Mouse (Mus musculus): Measurements from ENCODE around the gene Fam53b.

The Fam53b gene

DNA sequence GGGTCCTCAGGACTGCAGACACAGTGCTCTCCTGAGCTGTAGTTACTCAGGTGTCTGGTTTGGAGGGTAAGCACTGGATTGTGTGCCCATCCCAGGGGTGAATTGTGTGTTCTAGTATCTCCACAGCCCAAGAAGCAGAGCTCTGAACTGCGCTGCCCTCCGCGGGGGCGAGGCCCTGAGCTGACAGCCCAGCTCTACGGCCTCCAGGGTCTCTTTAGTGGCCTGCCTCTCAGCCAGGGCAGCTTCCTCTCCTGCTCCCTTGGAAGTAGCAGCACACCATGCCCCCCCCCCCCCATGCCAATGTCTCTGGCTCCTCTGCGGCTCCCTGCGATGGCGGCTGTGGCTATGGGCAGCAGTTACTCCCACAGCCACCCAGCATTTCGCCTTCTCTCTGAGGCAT is 102.1 kb downstream of the Fam53b start:
- DNase-seq (ENCODE audit: inconsistent ontology term): no peak

DNA sequence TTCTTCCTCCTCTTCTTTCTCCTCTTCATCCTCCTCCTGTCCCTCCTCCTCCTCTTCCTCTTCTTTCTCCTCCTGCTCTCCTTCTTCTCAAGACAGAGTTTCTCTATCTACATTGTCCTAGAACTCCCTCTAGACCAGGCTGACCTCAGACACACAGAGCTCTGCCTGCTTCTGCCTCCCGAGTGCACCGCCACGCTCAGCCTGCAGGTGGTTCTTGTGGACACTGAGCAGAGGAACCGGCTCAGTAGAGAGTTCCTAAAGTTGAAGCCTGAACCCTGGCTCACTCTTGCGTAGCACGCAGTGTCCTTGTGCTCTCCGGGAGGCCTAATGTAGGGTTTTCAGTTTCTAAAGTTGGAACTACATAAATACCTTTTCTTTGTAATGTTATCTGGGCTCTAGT is 108.6 kb downstream of the Fam53b start:
- DNase-seq (ENCODE audit: inconsistent ontology term): no peak

GRCm38 (mm10) chr7:132704310-132704875 is 109.3 kb downstream of the Fam53b start:
- DNase-seq (ENCODE audit: inconsistent ontology term): peak; percentile 46

DNA sequence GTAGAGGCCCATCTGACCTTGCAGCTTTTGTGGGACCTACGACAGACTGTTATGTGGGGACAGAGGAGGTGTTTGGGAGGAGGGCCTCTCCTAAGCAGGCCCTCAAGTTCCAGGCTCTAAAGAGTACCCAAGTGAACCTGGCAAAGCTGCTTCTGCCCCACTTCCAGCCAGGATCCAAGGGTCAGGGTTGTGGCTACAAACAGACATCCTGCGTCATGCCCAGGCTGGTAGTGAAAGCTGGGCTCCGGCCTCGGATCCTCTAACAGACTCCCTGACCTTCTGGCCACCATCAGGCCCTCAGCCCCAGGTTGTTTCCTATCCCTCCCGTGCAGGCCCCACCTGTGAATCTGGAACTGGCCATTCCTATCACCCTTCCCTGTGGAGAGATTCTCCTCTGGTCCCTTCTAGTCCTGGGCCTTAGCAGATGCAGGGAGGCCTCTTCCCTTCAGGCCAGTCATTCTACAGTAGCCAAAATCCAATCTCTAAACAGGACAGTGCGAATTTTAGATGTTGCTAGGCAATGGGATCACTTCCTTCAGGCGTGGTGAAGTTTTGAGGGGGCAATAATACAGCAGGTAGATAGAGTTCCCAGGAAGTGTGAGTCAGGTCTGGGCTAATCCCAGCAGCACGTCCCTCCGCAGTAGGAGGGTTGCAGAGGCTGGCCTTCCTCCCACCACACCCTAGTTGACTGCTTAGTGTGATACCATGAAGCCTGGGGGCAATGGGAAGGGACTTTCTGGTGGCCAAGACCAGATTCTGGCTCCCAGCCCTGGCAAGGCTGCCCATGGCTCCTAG is 110.0 kb downstream of the Fam53b start:
- no peak for DNase-seq (ENCODE audit: inconsistent ontology term)

DNA sequence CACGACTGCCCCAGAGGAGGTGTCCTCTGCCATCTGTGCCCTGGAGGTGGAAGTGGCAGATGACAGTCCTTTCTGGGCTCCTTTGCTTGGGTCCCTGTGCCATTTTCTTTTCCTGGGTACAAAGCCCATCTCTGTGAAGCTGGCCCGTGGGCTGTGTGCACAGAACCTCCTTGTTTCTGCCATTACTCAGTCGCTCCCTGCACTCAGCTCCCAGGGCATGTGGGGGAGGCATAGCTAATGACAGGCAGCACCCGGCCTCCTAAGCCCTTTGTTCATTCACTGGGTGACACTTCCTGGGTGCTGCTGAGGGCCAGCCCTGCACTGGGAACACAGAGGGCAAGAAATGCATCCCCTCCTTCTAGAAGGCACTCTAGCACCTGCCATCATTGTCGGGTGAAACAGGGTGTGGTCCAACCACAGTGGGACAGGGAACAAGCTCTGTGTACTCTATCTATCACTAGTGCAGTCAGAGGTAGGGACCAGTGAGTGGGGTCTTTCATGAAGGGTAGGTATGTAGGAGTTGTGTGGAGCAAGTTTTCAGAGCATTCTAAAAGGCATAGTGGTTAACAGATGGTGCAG is 111.1 kb downstream of the Fam53b start:
- no peak for DNase-seq (ENCODE audit: inconsistent ontology term)

GRCm38 (mm10) chr7:132702024-132702423 is 111.7 kb downstream of the Fam53b start:
- no peak for DNase-seq (ENCODE audit: inconsistent ontology term)

GRCm38 (mm10) chr7:132701412-132701811 is 112.3 kb downstream of the Fam53b start:
- DNase-seq (ENCODE audit: inconsistent ontology term): no peak

DNA sequence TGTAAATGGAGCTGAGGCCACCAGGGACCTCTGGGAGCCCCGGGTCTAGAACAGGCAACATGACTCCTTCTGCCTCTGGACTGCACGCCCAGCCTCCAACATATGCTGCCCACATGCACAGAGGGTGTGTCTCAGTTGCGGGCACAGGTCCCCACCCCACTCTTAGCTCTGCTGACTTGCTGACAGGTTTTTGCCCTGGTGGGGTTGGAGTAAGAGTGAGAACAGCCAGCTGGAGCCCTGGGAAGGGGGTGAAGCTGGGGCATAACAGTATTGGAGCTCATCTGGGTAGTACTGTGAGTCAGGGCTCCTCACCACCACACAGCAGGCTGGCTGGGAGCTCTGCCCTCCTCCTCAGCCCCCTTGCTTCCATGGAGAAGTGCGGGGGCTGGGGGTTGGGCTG is 113.6 kb downstream of the Fam53b start:
- no peak for DNase-seq (ENCODE audit: inconsistent ontology term)

DNA sequence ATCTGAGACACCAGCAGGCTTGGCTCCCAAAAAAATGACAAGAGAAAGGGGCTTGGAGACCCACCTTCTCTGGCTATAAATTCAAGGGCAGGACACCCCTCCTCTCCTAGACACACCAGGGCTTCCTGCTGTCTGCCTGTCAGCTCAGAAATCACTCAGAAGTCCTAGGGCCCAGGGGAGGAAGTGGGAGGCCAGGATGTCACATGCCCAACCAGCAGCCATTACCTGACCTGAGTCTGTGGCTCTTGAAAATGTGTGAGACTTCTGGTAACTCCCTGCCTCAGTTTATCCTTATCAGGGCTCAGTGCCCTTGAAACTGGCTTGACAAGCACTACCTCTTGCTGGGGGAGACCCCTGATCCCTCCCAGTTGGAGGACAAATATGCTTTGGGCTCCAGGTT is 114.0 kb downstream of the Fam53b start:
- DNase-seq (ENCODE audit: inconsistent ontology term): no peak

DNA sequence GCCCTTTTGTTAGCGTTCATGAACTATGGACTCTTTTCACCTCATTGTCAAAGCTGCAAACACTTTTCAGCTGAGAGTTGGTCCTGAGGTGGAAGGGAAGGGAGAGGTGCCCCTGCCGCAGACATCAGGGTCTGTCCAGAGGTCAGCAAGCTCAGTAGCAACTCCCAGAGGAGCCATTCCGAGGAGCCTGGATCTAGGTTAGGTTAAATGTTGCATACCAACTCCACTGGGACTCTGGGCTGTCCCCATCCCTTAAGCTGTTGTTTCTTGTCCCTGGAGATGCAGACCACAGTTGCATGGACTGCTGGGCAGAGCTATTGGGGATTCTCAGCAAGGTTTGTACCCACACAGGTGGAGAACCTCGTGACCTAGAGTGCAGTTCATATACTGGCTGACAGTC is 114.5 kb downstream of the Fam53b start:
- DNase-seq (ENCODE audit: inconsistent ontology term): no peak

GRCm38 (mm10) chr7:132698737-132699136 is 114.9 kb downstream of the Fam53b start:
- no peak for DNase-seq (ENCODE audit: inconsistent ontology term)

DNA sequence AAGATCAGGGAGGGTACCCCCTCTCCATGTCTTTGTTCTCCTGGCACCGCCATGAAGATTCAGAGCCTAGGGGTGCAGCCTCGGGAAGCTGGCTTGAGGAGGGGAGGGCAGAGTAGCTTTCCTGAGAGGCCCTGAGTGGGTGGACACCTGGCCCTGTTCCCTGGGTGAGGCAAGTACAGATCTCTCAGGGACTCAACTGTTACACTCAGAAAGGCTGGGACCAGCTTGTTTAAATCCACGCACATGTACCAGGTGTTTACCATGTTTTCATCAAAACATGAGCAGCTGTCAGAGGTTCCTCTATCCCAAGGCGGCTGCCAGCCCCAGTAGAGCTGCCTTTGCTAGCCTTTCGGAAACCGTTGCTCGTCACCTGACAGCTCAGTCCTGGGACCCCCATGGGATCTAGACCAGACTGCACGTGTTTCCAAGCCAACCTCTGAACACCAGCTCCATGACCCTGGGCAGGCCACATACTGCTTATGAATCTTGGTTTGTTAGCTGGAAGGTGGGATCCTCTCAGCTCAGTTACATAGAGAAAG is 116.4 kb downstream of the Fam53b start:
- DNase-seq (ENCODE audit: inconsistent ontology term): no peak

DNA sequence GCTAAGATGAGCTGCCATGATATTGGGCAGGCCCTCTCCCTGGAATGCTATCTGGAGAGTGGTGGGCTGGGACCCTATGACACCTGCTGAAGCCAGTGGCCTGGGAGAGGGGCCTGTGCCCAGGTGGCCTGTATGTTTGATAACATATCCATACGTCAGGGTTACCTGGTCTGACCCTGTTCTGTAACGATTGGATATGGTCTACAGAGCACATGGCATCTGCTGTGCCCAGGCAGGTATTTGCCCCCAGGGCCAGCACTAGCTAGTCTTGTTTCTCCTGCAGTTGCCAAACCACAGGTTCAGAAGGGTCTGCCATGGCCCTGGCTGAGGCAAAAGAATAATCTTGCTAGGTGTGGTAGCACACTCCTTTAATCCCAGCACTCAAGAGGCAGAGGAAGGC is 120.1 kb downstream of the Fam53b start:
- DNase-seq (ENCODE audit: inconsistent ontology term): no peak

- peak; percentile 48 for DNase-seq (ENCODE audit: inconsistent ontology term)
Observed at GRCm38 (mm10) chr7:132692719-132693118, 121.0 kb downstream of the Fam53b start.

- DNase-seq (ENCODE audit: inconsistent ontology term): no peak
Observed at GRCm38 (mm10) chr7:132690716-132691472, 122.8 kb downstream of the Fam53b start.

GRCm38 (mm10) chr7:132689722-132690121 is 124.0 kb downstream of the Fam53b start:
- no peak for DNase-seq (ENCODE audit: inconsistent ontology term)

DNA sequence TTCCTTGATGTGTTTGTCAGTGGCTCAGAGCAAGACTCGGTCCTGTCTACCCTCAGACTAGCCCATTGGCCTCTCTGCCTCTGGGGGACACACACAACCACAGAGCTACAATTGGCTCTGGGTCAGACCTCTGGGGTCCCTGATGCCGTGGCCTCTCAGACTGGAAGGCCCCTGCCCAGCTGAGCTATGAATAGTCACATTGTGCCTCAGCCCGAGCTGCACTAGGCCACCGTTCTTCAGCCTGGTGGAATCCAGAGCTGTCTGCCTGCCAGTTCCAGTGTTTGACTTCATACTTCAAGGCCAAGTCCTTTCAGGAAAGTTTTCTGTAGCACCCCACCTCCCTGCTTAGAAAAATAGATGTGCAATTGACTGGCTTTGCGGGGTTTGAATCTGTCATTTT is 125.0 kb downstream of the Fam53b start:
- peak; percentile 48 for DNase-seq (ENCODE audit: inconsistent ontology term)

GRCm38 (mm10) chr7:132687897-132688296 is 125.8 kb downstream of the Fam53b start:
- no peak for DNase-seq (ENCODE audit: inconsistent ontology term)

DNA sequence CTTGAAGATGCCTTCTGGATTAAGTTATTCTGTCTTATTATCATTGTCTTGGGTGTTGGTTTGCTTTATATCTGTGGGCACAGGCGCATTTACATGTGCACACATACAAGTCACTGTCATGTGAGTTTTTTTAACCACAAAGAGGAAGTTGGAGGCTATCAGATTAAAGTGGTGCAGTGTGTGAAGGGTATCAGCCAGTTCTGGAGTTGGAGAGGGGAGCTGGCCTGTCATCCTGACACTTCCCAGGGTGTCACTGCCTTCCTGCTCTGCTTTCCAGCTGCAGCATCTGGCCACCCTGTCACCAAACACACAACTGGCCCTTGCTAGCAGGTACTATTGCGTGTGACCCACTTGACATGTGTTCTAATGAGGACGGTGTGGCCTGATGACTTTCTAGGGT is 127.2 kb downstream of the Fam53b start:
- no peak for DNase-seq (ENCODE audit: inconsistent ontology term)

GRCm38 (mm10) chr7:132683923-132684322 is 129.8 kb downstream of the Fam53b start:
- peak; percentile 59 for DNase-seq (ENCODE audit: inconsistent ontology term)

DNA sequence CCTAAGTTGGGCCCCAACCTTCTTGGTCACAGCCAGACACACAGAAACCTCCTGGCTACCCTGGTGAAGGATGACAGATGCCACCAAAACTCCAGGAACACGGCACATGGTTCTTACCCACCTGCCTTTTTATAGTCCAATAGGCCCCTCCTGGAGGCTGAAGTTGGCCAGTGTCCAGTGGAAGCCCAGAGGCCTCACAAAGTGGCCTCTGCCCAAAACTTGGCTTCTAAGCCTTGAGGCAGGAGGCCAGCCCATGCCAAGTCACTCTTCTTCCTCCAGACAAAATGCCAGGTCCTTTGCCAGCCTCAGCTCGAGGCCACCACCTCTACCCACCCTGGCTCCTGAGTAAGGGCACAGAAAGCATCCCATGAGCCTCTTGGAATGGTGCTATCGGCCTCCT is 130.8 kb downstream of the Fam53b start:
- no peak for DNase-seq (ENCODE audit: inconsistent ontology term)

GRCm38 (mm10) chr7:132682336-132682735 is 131.3 kb downstream of the Fam53b start:
- no peak for DNase-seq (ENCODE audit: inconsistent ontology term)
